Mouse (Mus musculus): ENCODE measurements around the gene Fam183b.

DNA sequence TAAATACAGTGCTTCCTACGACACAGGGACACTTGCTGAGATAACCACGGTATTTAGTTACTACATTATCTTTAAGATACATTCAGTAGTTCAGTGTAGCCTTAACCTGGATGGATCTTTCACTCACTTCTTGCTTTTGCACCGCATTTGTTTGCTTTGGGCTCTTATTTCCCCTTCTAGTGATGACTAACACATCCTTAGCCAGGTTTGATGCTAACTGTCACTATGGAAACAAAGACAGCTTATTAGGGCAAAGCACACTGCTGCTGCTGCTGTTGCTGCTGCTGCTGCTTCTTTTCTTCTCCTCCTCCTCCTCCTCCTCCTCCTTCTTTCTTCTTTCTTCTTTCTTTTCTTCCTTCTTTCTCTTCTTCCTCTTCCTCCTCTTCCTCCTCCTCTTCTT, 12.2 kb downstream of the Fam183b start:
- no peak for TF ChIP-seq CTCF (conservative IDR thresholded peaks at IDR 0.05; ENCODE audit: insufficient read depth, insufficient read length, low read depth, low read length)
- TF ChIP-seq POLR2A (IDR thresholded peaks at IDR 0.05; ENCODE audit: low read depth, low read length), result no peak
